Mouse (Mus musculus) adrenal gland, adult (tissue): ENCODE data around the gene Vwa5b1.

Source experiments
- DNase-seq, 2 experiments: peaks; one replicate each; pipeline ENCODE4 v3.0.0; 2022 to 2023; ENCODE audit warnings: low spot score in 1 of 2; ENCODE audit not compliant: inconsistent age in 2 of 2

The Vwa5b1 gene

GRCm38 (mm10) chr4:138533877-138534276 is 101.8 kb downstream of the Vwa5b1 start:
- DNase-seq: no peak

GRCm38 (mm10) chr4:138531761-138532160 is 103.9 kb downstream of the Vwa5b1 start:
- no peak for DNase-seq

GRCm38 (mm10) chr4:138530011-138530410 is 105.7 kb downstream of the Vwa5b1 start:
- DNase-seq: no peak

GRCm38 (mm10) chr4:138525684-138526083 is 110.0 kb downstream of the Vwa5b1 start:
- no peak for DNase-seq

GRCm38 (mm10) chr4:138524769-138525168 is 110.9 kb downstream of the Vwa5b1 start:
- DNase-seq: peak; percentile 24 to 47

- DNase-seq: no peak
Measured at GRCm38 (mm10) chr4:138523775-138524174, 111.9 kb downstream of the Vwa5b1 start.

- no peak for DNase-seq
Measured at GRCm38 (mm10) chr4:138522296-138522695, 113.4 kb downstream of the Vwa5b1 start.

- DNase-seq: no peak
Measured at GRCm38 (mm10) chr4:138517153-138517789, 118.4 kb downstream of the Vwa5b1 start.

- DNase-seq: no peak
Measured at GRCm38 (mm10) chr4:138516448-138516847, 119.2 kb downstream of the Vwa5b1 start.
